Mouse (Mus musculus) C2C12 (cell line): ENCODE measurements at regions not wholly inside any gene's neighbourhood (a gene's known extent, or its start where the extent isn't known, plus 50 kb on each side); places are given as distances from the start of the nearest gene placed in this dataset.

Experiments
- CEBPB ChIP-seq: IDR thresholded peaks from one replicate; pipeline ENCODE4 v1.6.1; 2011; ENCODE audit warnings: low read depth, mild to moderate bottlenecking, control low read depth, moderate library complexity
- CTCF ChIP-seq: IDR thresholded peaks from one replicate; pipeline ENCODE4 v1.5.1; 2011; ENCODE audit not compliant: control insufficient read depth, insufficient read depth, insufficient read length
- MAX ChIP-seq: IDR thresholded peaks from one replicate; pipeline ENCODE4 v1.6.1; 2011; ENCODE audit warnings: mild to moderate bottlenecking, control low read depth
- MYOG ChIP-seq: IDR thresholded peaks from one replicate; pipeline ENCODE4 v1.6.1; 2011; ENCODE audit not compliant: control insufficient read depth, insufficient read length; ENCODE audit errors: extremely low read depth
- USF1 ChIP-seq: IDR thresholded peaks from one replicate; pipeline ENCODE4 v1.6.1; 2011; ENCODE audit warnings: low read depth, mild to moderate bottlenecking, control low read depth, moderate library complexity

DNA sequence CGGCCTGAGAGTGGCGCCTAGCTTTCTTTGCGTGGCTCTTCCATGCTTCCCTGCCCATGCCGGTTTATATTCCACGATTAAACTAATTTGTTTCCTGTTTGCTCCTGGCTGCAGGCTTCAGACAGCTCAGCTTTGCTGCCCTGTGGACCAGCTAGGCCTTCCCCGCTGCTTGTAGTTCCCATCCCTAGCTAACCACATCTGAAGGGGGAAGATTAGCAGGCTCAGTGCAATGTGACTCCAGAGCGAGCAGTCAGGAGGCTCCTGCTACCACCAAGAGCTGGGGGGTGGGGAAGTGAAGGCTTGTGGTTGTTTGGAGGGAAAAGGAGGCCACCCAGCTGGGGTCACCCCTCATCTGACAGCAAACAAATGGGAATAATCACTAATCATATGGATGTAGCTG lies 125.5 kb upstream of the Sall1 start:
- TF ChIP-seq CTCF (no peak), MYOG (no peak), MAX (no peak), USF1 (no peak), CEBPB (no peak)
